Mouse (Mus musculus) mouse embryonic stem cell (cell line): ENCODE results near the gene St6galnac1.
"Not testable (repeated sequence)": the region's sequence is repeated elsewhere in the genome, so short reads cannot be mapped to it uniquely, and the experiment has no call there.

Source experiments
- in situ Hi-C, 2 experiments: fragments of 300-500 bp; cut with MboI; formaldehyde crosslinking; loops; 1 replicate in 1 of 2; 3 replicates in 1 of 2; pipeline ENCODE4 v1.14.3; 2019 to 2020; ENCODE audit warnings: low sequenced_read_pairs in 2 of 2, low pct_unique_long_range_greater_than_20kb in 1 of 2, mixed read lengths in 1 of 2; ENCODE audit not compliant: unreplicated experiment in 1 of 2

St6galnac1 gene

DNA sequence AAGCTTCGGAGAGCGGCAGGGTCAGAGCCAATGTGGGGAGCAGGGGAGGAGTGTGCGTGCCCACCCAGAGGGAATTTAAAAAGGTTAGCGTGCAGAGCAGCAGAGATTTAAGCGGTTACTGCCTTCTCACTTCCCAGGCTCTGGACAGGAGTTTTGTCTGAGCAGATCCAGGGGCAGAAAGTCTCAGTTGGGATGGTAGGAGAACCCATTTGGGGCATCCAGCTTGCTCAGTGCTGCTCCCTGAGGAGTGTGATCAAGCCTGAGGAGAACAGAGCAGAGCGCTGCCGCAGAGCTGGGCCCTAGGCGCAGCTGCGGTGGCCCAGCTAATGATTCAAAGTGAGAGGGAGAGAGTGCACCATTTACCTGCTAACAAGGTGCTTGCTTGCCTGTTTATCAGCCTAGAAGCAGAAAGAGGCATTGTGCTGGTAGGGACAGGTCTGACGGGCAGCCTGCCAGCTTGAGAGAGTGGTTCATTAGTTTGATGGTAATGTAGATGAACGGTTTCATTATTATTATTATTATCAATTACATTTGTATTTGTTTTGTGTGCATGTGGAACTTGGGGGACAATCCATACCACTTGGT lies 33.6 kb upstream of the St6galnac1 start:
- in situ Hi-C loops = loop anchor here in 1 of 2 experiments (10.0 kb wide), 1 partner anchor 164 kb away; no protein-coding TSS in a partner anchor

DNA sequence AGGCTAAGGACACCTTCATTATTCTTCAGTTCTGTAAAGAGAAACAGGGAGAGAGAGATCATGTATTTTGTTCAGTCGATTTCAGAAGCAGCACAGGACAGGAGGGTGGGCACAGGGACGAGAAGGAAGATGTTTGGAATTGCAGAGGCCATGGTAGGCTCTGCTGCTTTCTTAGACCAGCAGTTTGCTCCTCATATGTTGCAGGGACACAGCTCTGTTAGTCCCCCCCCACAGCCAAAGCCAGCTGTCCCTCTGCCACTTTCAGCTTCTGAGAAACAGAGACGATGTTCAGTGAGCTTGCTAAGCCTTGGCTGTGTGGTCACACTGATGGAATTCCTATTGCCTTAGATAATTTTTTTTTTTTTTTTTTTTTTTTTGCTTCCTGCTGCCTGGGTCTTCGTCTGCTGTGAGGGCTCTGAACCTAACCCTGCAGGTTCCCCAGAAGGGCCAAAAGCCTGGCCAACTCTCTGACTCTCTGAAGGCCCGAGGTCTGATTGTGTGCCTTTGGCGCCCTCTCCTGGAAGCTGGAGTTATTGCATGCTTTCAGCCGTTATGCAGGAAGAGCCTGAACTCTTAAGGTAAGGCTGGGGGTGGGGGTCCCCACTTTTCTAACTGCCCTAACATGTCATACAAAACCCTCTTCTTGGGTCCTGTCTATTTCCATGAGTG lies 32.8 kb upstream of the St6galnac1 start:
- in situ Hi-C loops = loop anchor here in 1 of 2 experiments (10.0 kb wide), 1 partner anchor 163 kb away; no protein-coding TSS in a partner anchor

DNA sequence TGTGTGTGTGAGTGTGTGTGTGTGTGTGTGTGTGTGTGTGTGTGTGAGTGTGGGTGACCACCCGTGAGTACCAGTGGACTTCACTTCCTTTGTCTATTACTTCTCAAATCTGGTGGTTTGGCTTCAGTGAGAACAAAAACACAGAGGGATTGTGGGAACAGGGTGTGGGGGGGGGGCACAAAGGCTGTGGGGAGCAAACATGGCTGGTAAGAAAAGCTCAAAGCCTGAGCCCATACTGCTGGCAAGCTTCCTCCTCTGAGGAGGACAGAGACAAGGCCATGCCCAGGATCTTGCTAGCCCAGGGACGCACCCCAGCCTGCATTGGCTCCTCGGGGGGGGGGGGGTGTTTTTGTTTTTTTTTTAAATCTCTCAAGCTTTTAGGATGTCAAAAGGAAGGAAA lies 32.2 kb upstream of the St6galnac1 start:
- in situ Hi-C loops = loop anchor here in 1 of 2 experiments (10.0 kb wide), 1 partner anchor 163 kb away; no protein-coding TSS in a partner anchor

DNA sequence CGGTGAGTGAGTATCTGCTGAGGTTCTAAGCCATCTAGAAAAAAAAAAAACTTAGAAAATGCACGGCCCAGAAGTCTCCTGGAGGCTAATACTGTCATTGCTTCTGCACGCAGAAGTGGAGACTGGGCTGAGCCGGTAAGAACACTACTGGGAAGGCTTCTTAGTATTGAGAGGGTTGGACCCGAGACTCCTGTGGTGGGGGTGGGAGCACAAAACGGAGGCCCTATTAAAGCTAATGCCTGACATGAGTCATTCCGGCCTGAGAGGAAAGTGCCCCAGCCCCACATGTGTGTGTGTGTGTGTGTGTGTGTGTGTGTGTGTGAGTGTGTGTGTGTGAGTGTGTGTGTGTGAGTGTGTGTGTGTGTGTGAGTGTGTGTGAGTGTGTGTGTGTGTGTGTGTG lies 31.8 kb upstream of the St6galnac1 start:
- in situ Hi-C loops = loop anchor here in 1 of 2 experiments (10.0 kb wide), 1 partner anchor 162 kb away; no protein-coding TSS in a partner anchor

DNA sequence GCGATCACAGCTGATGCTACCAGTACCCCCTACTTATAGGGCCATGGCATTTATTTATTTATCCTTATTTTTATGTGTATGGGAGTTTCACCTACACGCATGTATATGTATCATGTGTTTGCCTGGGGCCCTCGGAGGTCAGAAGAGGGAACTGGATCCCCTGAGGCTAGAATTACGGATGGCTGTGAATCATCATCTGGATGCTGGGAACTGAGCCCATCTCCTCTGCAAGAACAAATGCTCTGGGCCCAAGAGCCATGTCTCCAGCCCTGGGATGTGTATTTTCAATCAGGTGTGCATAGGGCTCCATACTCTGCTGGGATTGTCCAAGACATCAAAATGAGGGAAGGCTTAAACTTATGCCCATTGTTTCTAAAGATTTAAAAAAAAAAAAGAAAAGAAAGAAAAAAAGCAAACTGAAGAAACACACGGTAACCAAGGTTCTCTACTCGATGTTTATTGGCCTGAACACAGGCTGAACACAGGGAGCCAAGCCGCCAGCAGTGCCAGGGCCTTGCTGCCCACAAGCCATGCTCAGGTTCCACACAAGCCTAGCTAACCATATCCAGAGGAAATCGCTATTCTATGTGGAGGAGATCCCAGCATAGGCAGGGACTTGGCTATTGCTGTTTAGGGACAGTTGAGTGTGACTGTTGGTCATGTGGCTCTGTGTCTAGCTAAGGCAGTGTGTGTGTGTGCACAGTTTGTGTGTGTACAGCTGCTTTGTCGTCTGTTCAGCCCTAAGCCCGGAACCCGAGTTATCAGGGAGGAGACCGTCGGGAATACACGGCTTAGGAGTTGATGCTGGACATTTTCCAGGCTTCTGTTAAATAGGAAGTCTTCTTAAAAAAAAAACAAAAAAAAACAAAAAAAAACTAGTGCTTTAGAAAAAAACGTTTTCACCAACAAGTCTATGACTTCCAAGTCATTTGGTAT lies 31.1 kb upstream of the St6galnac1 start:
- in situ Hi-C loops = loop anchor here in 1 of 2 experiments (10.0 kb wide), 1 partner anchor 162 kb away; no protein-coding TSS in a partner anchor

DNA sequence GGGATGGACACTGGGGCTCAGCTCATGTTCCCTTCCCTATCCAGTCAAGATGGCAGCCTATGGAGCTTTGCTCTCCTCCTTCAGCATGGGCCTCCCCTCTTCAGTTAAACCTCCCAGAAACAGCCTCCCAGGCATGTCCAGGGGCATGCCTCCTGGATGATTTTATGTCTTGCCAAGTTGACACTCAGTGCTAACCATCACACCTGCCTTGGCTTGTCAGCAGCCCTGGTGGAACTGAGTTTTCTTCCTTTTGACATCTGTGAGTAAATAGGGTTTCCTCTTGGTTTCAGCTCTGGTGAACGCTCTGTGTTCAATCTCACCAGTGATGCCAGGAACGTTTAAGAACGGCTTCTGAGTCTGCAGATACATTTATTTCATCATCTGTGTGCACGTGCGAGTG lies 27.4 kb upstream of the St6galnac1 start:
- in situ Hi-C loops = loop anchor here (5.0 to 10.0 kb wide), 2 partner anchors 158 to 160 kb away; no protein-coding TSS in a partner anchor

DNA sequence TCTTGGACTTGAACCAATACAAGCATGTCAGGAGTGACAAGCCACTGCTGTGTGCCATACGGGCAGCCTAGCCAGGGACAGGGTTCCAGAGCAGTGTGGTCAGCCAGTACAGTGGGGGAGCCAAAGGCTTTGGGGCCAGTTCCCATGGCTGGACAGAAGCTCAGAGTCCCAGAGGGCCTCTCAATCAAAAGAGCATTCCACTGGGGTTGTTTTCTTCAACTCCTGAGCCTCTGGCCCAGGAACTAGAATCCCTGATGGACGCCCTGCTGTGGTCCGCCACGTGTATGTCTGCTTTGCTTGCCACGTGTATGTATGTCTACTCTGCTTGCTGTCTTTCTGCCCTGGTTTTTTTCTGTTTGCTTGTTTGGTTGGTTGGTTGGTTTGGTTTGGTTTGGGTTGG lies 25.8 kb upstream of the St6galnac1 start:
- in situ Hi-C loops = loop anchor here (5.0 to 10.0 kb wide), 2 partner anchors 156 to 159 kb away; no protein-coding TSS in a partner anchor

DNA sequence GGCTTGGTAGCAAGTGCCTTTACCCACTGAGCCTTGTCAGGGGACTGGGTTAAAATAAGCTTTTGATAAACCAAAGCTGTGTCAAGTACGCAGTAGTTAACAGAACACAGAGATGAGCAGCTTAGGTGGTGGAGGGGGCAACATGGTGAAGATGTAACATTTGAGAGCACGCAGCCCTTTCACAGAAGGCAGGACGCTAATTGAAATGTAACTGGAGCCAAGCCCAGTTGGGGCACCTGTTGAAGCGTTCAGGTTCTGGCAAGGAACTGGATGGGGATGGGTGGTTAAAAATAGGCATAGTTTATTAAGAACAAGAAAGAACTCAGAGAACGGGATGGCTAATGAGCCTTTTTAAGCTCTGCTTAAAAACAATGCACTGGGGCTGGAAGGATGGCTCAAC lies 24.1 kb upstream of the St6galnac1 start:
- in situ Hi-C loops = no loop called here

DNA sequence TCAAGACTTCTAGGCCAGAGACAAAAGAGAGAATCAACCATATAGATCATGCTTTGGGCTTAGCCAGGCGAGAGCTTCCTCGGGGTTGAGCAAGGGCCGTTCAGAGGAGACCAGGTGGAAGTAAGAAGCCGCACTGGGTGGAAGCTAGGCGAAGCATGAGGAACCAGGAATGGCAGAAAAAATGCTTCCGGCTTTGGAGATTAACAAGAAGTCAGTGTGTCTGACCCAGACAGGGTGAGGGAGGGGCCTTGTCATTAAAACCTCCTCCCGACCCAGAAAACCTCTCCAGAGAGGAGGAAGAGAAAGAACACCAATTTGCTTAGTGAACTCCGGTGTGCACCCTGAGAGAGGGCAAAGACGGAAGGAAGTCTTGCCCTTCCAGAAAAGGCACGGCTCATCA lies 8.9 kb upstream of the St6galnac1 start:
- in situ Hi-C loops = no loop called here

DNA sequence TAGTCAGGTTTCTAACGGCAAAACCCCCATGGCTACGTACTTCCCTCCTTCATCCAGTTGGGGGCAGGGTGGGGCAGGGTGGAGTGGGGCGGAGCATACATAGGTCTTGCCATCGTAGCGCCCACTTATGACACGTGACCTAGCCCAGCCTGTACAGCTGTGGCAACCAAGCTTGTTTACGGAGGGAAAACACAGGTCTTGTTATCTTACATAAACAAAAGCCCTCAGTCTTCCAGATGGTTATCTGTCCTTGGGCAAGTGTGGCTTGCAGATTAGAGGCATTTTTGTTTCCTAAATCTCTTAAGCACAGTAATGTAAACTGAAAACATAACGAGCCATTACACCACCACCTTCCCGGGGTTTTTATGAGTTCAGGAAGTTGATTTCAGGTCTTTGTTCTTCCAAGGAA lies 7.4 kb upstream of the St6galnac1 start:
- in situ Hi-C loops = no loop called here

DNA sequence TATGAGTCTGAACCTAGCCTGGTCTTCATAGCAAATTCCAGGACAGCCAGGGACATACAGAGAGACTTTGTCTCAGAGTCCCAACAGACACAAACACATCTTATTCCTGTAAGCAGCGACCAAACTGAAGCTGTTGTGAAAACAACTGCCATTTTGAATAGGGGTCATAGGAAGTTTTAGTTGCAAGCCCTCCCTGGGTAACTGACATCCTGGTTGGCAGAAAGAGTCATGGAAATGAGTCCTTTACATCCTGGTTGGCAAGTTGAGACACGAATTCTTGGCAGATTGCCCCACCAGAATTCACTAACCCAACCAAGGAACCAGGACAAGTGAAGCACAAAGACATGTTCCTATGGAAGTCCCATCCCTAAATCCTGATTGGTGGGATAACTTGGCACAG lies 2.1 kb downstream of the St6galnac1 start:
- in situ Hi-C loops = no loop called here

DNA sequence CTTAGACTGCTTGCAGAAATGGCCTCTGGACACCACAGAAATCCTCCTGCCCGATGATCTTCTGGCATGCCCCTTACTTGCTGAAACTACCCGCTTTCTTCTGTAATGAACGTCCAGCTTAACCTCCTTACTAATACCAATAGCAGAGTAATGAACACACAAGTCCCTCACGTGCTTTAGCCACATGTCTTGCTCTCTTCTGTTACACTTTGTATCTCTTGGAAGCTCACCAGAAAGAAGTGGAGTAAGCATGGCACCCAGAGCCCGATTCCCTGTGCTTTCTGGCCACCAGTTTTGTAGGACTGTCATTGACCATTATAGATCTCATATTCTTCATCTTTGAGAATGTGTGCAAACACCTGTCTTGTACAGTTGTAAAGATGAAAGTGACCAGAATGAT lies 5.4 kb downstream of the St6galnac1 start:
- in situ Hi-C loops = no loop called here

DNA sequence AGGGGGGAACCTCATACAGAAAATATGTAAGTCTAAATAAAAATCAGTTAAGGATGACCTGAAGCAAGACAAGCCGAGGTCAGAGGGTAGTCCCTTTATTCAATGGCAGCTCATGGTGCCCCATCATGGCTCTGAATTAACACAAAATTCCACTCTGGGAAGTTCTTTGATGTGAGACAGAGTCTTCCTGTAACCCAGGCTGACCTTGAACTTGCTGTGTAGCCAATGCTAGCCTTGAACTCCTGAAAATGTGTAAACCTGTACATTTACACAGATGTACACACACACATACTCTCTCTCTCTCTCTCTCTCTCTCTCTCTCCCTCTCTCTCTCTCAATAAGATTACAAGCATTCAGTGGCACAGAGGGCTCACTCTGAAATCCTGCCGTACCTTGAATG lies 10.4 kb downstream of the St6galnac1 start:
- in situ Hi-C loops = no loop called here

DNA sequence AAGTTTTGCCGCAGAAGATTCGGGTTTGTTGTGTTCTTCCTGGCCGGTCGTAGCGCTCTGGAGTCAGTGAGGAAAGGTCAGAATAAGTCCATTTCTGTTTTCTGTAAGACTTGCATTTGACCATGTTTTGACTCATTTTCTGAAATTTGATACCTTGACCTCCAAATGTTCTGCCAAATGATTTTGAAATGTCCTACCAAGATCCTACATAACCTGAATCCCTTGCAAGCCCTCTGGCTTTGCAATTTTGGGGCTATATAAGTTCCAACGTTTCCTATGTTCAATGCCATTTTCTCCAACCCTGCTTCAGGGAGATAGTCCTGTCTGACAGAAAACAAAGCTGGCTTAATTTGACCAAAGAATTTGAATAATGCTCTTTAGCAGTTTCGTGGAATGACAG lies 11.0 kb downstream of the St6galnac1 start:
- in situ Hi-C loops = no loop called here

DNA sequence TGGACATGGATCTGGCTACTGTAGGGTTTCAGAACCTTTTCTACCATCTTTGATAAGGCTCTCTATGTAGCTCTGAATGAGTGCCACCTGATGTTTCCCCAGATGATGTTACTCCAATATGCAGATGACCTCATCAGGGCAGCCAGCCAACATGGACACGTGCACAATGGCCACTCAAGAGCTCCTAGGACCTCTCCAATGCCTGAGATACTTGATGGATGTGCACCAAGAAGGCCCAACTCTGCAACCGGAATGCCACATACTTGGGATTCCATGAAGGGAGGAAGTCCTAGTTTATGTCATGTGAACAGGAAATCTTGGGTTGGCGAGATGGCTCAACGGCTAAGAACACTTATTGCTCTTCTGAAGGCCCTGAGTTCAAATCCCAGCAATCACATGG lies 20.1 kb downstream of the St6galnac1 start:
- in situ Hi-C loops = no loop called here

DNA sequence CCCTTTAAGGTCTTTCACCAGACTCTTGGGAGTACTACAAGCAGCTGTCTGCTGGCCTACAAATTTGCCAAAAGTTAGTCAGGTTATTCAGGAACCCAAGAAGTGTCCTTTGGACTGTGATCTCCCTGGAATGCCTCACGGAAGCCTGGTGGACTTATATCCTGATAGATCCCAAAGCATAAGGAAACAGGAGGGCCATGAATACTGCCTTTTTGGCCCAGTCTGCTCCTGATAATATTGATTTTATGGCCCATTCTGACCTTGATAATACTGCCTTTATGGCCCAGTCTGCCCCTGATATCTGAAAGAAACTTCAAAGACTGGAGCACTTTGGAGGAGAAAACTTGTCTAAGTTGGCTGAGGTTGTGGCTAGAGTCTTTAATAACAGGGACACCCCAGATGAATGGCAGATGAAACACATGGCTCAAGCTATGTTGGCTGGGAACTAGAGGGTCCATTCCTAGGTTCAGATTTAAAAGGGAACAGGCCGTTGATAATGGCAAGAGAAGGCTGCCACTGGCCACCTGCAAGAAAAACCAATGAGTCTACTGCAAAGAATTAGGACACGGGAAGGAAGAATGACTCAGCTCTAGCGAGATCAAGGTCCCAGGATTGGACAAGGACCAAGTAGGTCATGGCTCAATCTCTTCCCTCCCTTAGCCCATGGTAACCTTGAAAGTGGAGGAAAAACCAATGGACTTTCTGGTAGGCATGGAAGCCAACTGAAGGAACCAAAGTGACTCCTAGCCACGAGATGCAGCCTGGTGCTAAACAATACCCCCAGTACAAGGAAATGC lies 21.4 kb downstream of the St6galnac1 start:
- in situ Hi-C loops = no loop called here

DNA sequence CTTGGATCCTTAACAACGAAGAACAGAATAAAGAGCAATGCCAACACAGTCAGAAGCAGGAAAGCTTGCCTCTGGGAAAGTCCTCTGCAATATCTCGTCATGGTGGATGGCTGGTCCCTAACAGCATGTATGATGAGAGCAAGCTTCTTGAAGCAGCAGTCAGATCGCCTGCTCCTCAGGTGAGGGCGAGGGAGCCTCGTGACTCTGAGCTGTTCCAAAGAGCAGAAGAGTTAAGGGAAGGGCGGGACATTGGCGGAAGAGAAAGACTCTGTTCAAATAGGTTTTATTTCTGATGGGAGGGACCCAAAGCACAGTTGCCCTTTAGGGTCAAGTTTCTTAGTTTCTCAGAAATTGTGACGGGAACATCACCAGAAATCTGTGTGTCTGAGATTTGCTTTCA lies 25.6 kb downstream of the St6galnac1 start:
- in situ Hi-C loops = no loop called here

DNA sequence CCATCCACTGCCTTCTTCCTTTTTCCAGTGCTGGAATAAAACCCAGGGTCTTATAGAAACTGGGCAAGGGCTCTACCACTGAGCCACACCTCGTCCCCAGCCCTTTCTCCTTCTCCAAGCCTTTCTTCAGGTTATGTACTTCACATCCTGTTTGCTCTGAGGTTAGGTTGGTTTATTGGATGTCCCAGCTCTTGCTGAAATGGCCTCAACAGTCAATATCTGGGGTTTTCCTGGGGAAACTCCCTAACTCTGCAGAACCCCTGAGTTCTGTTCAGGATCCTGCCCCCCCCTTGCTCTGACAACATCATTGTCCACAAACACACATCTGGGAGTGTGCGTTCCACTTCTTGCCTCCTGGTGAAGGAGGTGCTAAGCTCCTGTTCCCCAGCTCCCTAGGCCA lies 26.6 kb downstream of the St6galnac1 start:
- in situ Hi-C loops = not testable (repeated sequence)
